8 mouse cellular contexts compared by ENCODE assay signal in the genomic region with DNA sequence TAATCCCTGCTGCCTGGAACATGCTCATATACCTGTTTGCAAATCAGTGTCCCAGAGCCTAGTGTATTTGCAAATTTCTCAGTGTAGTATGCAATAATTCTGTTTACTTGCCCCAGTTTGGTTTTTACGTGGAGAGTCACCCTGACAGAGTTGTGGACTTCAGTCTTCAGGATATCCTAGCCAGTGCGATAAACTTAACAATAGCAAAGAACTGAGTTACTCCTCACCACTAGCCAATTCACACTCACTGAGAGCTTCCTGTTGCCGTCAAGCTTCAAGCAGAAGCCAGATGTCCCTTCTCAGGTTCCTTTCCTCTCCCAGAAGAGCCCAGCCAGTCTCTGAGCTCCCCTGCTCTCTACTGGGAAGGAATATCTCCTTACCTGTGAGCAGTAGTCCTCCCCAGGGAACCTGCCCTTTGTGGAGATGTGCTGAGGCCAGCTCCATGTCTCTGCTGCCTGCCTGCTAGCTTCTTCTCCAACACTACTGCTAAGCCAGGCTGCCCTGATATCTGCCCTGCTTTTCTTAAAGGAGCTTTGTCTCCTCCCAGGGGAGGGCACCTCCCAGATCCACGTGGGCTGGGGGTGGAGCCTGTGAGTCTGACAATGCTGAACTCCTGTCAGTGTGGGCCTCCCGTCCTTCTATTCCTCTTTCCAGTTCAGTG. TPM values are rescaled to one million over a fixed set of nuclear protein-coding genes. Genes with fewer than 3 reads are reported as not detected.
DNase-seq lines count a peak whose midpoint lies in the region; ATAC-seq and TF ChIP-seq lines count a peak whose summit lies in the region.
"Not testable (repeated sequence)": the region's sequence is repeated elsewhere in the genome, so short reads cannot be mapped to it uniquely, and the experiment has no call there.

A gene (minus strand): TSS at position 513 of the 661 bp plus-strand sequence.

- peak within 1 kb of the TSS; percentile 17 for H3K4me3 ChIP-seq in heart, embryonic 16.5 days (ENCODE audit: low read length)
- H3K4me3 ChIP-seq in kidney, embryonic 16.5 days (ENCODE audit: low read length); midbrain, postnatal 0 days (ENCODE audit: low read depth, low read length): not testable (repeated sequence)
- H3K4me3 ChIP-seq in liver, embryonic 15.5 days (replicated peaks) = peak within 1 kb of the TSS; percentile 35

- not testable (repeated sequence) for H3K9ac ChIP-seq in heart, embryonic 16.5 days (ENCODE audit: low read length); kidney, embryonic 16.5 days (replicated peaks; ENCODE audit: low read length); liver, embryonic 15.5 days; midbrain, postnatal 0 days (replicated peaks; ENCODE audit: low read length, poor library complexity, severe bottlenecking)

- not testable (repeated sequence) for H3K4me1 ChIP-seq in heart, embryonic 16.5 days (ENCODE audit: control insufficient read depth, insufficient read depth, low read length); kidney, embryonic 16.5 days (ENCODE audit: insufficient read depth, low read length); liver, embryonic 15.5 days (replicated peaks); midbrain, postnatal 0 days (ENCODE audit: insufficient read depth, low read length)

- peak within 1 kb of the TSS; percentile 2; the same call in 1 of the 2 replicates for H3K27ac ChIP-seq in heart, embryonic 16.5 days (ENCODE audit: low read length)
- H3K27ac ChIP-seq in kidney, embryonic 16.5 days (ENCODE audit: low read length); liver, embryonic 15.5 days (replicated peaks); midbrain, postnatal 0 days (ENCODE audit: low read depth, low read length): not testable (repeated sequence)

- peak; percentile 84 for DNase-seq in 416B (ENCODE audit: low read depth)
- DNase-seq in adrenal gland, postnatal 14 days = peak; percentile 76
- DNase-seq in midbrain, postnatal 0 days (ENCODE audit: low spot score) = peak; percentile 3
- DNase-seq in splenic B cell, adult 2 months (ENCODE audit: low read depth, low spot score) = peak; percentile 88

- 10% methylated on average over 5 of the region's 5 CpGs for WGBS in heart, embryonic 16.5 days
- WGBS in kidney, embryonic 16.5 days = 11% methylated on average over 5 of the region's 5 CpGs
- 12% methylated on average over 5 of the region's 5 CpGs for WGBS in liver, embryonic 15.5 days (ENCODE audit: insufficient replicate concordance)
- WGBS in midbrain, postnatal 0 days = 44% methylated on average over 5 of the region's 5 CpGs

- H3K4me2 ChIP-seq in heart, embryonic 16.5 days (ENCODE audit: low read depth, low read length) = peak within 1 kb of the TSS; percentile 25; the same call in 1 of the 2 replicates
- 0 out of 2 replicates have a peak within 1 kb of the TSS, but pooled peaks have one; percentile 18 for H3K4me2 ChIP-seq in kidney, embryonic 16.5 days (replicated peaks; ENCODE audit: low read depth, low read length)
- H3K4me2 ChIP-seq in liver, embryonic 15.5 days = peak within 1 kb of the TSS; percentile 25
- not testable (repeated sequence) for H3K4me2 ChIP-seq in midbrain, postnatal 0 days (ENCODE audit: low read depth, low read length, poor library complexity, severe bottlenecking)

- H3K9me3 ChIP-seq in heart, embryonic 16.5 days (replicated peaks; ENCODE audit: control insufficient read depth, low read length); kidney, embryonic 16.5 days (ENCODE audit: low read length); liver, embryonic 15.5 days (replicated peaks); midbrain, postnatal 0 days (ENCODE audit: low read length): not testable (repeated sequence)

- TF ChIP-seq CTCF in midbrain, postnatal 0 days (IDR thresholded peaks at IDR 0.05) = not testable (repeated sequence)

- H3K36me3 ChIP-seq in heart, embryonic 16.5 days (ENCODE audit: control insufficient read depth, insufficient read depth); kidney, embryonic 16.5 days (ENCODE audit: insufficient read depth, low read length); liver, embryonic 15.5 days (replicated peaks); midbrain, postnatal 0 days (ENCODE audit: insufficient read depth, low read length); splenic B cell, adult 2 months (ENCODE audit: control insufficient read depth, insufficient read depth, low read length, poor library complexity, severe bottlenecking): not testable (repeated sequence)

- not testable (repeated sequence) for ATAC-seq in erythroid progenitor cell, adult 5-6 weeks (replicated peaks; ENCODE audit: low FRiP score, poor library complexity, severe bottlenecking); midbrain, postnatal 0 days (ENCODE audit: low FRiP score)
- peak; percentile 58 for ATAC-seq in heart, embryonic 16.5 days (replicated peaks; ENCODE audit: extremely low read depth, insufficient read depth, low FRiP score)
- ATAC-seq in kidney, embryonic 16.5 days (ENCODE audit: low FRiP score, low TSS enrichment) = peak; percentile 84
- ATAC-seq in liver, embryonic 15.5 days (ENCODE audit: insufficient read depth) = peak; percentile 75

- not testable (repeated sequence) for H3K27me3 ChIP-seq in heart, embryonic 16.5 days (ENCODE audit: control insufficient read depth, insufficient read depth, low read length); kidney, embryonic 16.5 days (ENCODE audit: insufficient read depth, low read length); liver, embryonic 15.5 days; midbrain, postnatal 0 days (ENCODE audit: insufficient read depth, low read length); splenic B cell, adult 2 months (ENCODE audit: control insufficient read depth, insufficient read depth, low read length, poor library complexity, severe bottlenecking)

RNA-seq across cellular contexts. Expression of the gene that starts here (rescaled TPM):
- total RNA-seq in adrenal gland, postnatal 14 days (2021) = 16.1 and 21.2 TPM in 2 replicates
- total RNA-seq in erythroid progenitor cell, adult 5-6 weeks (2015; ENCODE audit: low replicate concordance) = 52.0 and 58.4 TPM in 2 replicates
- 9.5 and 13.3 TPM in 2 replicates for total RNA-seq in erythroid progenitor cell, adult 5-6 weeks (2017; ENCODE audit: low replicate concordance)
- 3.8 and 4.8 TPM in 2 replicates for polyA plus RNA-seq in heart, embryonic 16.5 days (2015; fragmentation: Nextera tagmentation; extraction: Ambion mirVana)
- 4.4 and 4.6 TPM in 2 replicates for polyA plus RNA-seq in kidney, embryonic 16.5 days (2015; fragmentation: Nextera tagmentation; extraction: Ambion mirVana)
- polyA plus RNA-seq in liver, embryonic 15.5 days (2015; fragmentation: Nextera tagmentation; extraction: Ambion mirVana) = 11.1 and 13.0 TPM in 2 replicates
- 1.4 and 2.9 TPM in 2 replicates for total RNA-seq in midbrain, postnatal 0 days (2014; rRNA removed)
- 0.84 and 0.94 TPM in 2 replicates for polyA plus RNA-seq in midbrain, postnatal 0 days (2015; fragmentation: Nextera tagmentation; extraction: Ambion mirVana)

Comparison
In these comparisons a context has a peak if more than half of its experiments do, and no peak if none do; other contexts are left out.
1. DNase-seq: peak in every context shown above with its lines; median percentile 88 in splenic B cell, adult 2 months; 84 in 416B; 76 in adrenal gland, postnatal 14 days; 3 in midbrain, postnatal 0 days.